Mouse (Mus musculus) Muller cell, postnatal 12 days (primary cell): ENCODE measurements around the gene Psmc1.
A peak's percentile ranks its signal among the peaks of the same experiment; 100 is the strongest.

ENCODE experiments used
- DNase-seq: peaks from one replicate; pipeline ENCODE4 v3.0.0-alpha.2; 2015; ENCODE audit errors: inconsistent ontology term

The Psmc1 gene

GRCm38 (mm10) chr12:100124913-100125798, 15.2 kb downstream of the Psmc1 start:
- no peak for DNase-seq

GRCm38 (mm10) chr12:100126968-100127865, 17.3 kb downstream of the Psmc1 start:
- no peak for DNase-seq

GRCm38 (mm10) chr12:100127866-100128480, 18.0 kb downstream of the Psmc1 start:
- no peak for DNase-seq

- DNase-seq: no peak
These were observed 18.6 kb downstream of the Psmc1 start for GRCm38 (mm10) chr12:100128522-100128921.

- DNase-seq: no peak
These were observed 19.0 kb downstream of the Psmc1 start for GRCm38 (mm10) chr12:100128961-100129360.

GRCm38 (mm10) chr12:100131167-100131566, 21.2 kb downstream of the Psmc1 start:
- no peak for DNase-seq

GRCm38 (mm10) chr12:100131655-100132054, 21.7 kb downstream of the Psmc1 start:
- peak; percentile 22 for DNase-seq

- no peak for DNase-seq
These were observed 24.5 kb downstream of the Psmc1 start for GRCm38 (mm10) chr12:100134395-100134936.

- DNase-seq: no peak
These were observed 25.2 kb downstream of the Psmc1 start for GRCm38 (mm10) chr12:100135117-100135516.

GRCm38 (mm10) chr12:100142848-100143523, 33.0 kb downstream of the Psmc1 start:
- DNase-seq: no peak

GRCm38 (mm10) chr12:100143737-100144136, 33.8 kb downstream of the Psmc1 start:
- no peak for DNase-seq

- no peak for DNase-seq
These were observed 34.3 kb downstream of the Psmc1 start for GRCm38 (mm10) chr12:100144269-100144668.

GRCm38 (mm10) chr12:100152466-100152865, 42.5 kb downstream of the Psmc1 start:
- no peak for DNase-seq

- peak; percentile 95 for DNase-seq
These were observed 49.5 kb downstream of the Psmc1 start, which contains the start of gene Nrde2 for GRCm38 (mm10) chr12:100159261-100159975. Gene Nrde2, minus strand, starts transcription at chr12:100159653.

GRCm38 (mm10) chr12:100164991-100165500, 55.1 kb downstream of the Psmc1 start:
- DNase-seq: no peak

GRCm38 (mm10) chr12:100166177-100166576, 56.2 kb downstream of the Psmc1 start:
- DNase-seq: peak; percentile 53

GRCm38 (mm10) chr12:100166939-100167338, 57.0 kb downstream of the Psmc1 start:
- no peak for DNase-seq

GRCm38 (mm10) chr12:100167502-100167901, 57.5 kb downstream of the Psmc1 start:
- DNase-seq: no peak

- peak; percentile 52 for DNase-seq
These were observed 58.2 kb downstream of the Psmc1 start for GRCm38 (mm10) chr12:100167931-100168871.
